Mouse (Mus musculus): ENCODE results near the gene Mrs2. TPM values are rescaled to one million over a fixed set of nuclear protein-coding genes. Genes with fewer than 3 reads are reported as not detected.

The Mrs2 gene
- 73.9 TPM for polyA plus RNA-seq (2014; fragmentation: Illumina TruSeq; extraction: RNeasy Lipid Tissue Mini Kit (QIAGEN cat#74804); ENCODE audit: low read depth, low replicate concordance)

GRCm38 (mm10) chr13:25019793-25020539 is at the start of gene Mrs2:
Gene Mrs2 (minus strand): TSS chr13:25020379.

GRCm38 (mm10) chr13:25055873-25056667 is 35.9 kb upstream of the Mrs2 start, which contains the start of gene Dcdc2a:
Gene Dcdc2a (plus strand): TSS chr13:25056004.

GRCm38 (mm10) chr13:24942512-24943282 is 77.5 kb downstream of the Mrs2 start, which contains the start of gene Gpld1:
Gene Gpld1 (plus strand): TSS chr13:24943152.

Other genes starting within 250 kb of the Mrs2 start
- gene BC005537, start 218.7 kb downstream of the Mrs2 start, polyA plus RNA-seq (2014; fragmentation: Illumina TruSeq; extraction: RNeasy Lipid Tissue Mini Kit (QIAGEN cat#74804); ENCODE audit: low read depth, low replicate concordance), result 270 TPM
- gene Acot13, start 188.8 kb downstream of the Mrs2 start, polyA plus RNA-seq (2014; fragmentation: Illumina TruSeq; extraction: RNeasy Lipid Tissue Mini Kit (QIAGEN cat#74804); ENCODE audit: low read depth, low replicate concordance), result 67.6 TPM
- 139 TPM for gene Tdp2, start 188.7 kb downstream of the Mrs2 start, polyA plus RNA-seq (2014; fragmentation: Illumina TruSeq; extraction: RNeasy Lipid Tissue Mini Kit (QIAGEN cat#74804); ENCODE audit: low read depth, low replicate concordance)
- gene D130043K22Rik, start 175.2 kb downstream of the Mrs2 start, polyA plus RNA-seq (2014; fragmentation: Illumina TruSeq; extraction: RNeasy Lipid Tissue Mini Kit (QIAGEN cat#74804); ENCODE audit: low read depth, low replicate concordance), result 0.73 TPM
- 12.4 TPM for gene Aldh5a1, start 82.7 kb downstream of the Mrs2 start, polyA plus RNA-seq (2014; fragmentation: Illumina TruSeq; extraction: RNeasy Lipid Tissue Mini Kit (QIAGEN cat#74804); ENCODE audit: low read depth, low replicate concordance)
- gene Gpld1, start 77.2 kb downstream of the Mrs2 start, polyA plus RNA-seq (2014; fragmentation: Illumina TruSeq; extraction: RNeasy Lipid Tissue Mini Kit (QIAGEN cat#74804); ENCODE audit: low read depth, low replicate concordance), result 4.0 TPM
- gene Dcdc2a, start 35.6 kb upstream of the Mrs2 start, polyA plus RNA-seq (2014; fragmentation: Illumina TruSeq; extraction: RNeasy Lipid Tissue Mini Kit (QIAGEN cat#74804); ENCODE audit: low read depth, low replicate concordance), result 0.19 TPM